Mouse (Mus musculus): ENCODE results near the gene Clta. TPM values are rescaled to one million over a fixed set of nuclear protein-coding genes. Genes with fewer than 3 reads are reported as not detected.
"Not testable (repeated sequence)": the region's sequence is repeated elsewhere in the genome, so short reads cannot be mapped to it uniquely, and the experiment has no call there.

Gene Clta
- total RNA-seq, 2 experiments from 2014 or later, result 51.4 to 61.9 TPM

GRCm38 (mm10) chr4:44024241-44024640 is 20.0 kb downstream of the Clta start:
- DNase-seq, result no peak

- no peak for DNase-seq
Observed at GRCm38 (mm10) chr4:44025570-44025969, 21.3 kb downstream of the Clta start.

- no peak for DNase-seq
Observed at GRCm38 (mm10) chr4:44028303-44029135, 24.3 kb downstream of the Clta start.

GRCm38 (mm10) chr4:44029661-44030066 is 25.4 kb downstream of the Clta start:
- peak; percentile 63 for DNase-seq

- peak; percentile 18 for DNase-seq
Observed at GRCm38 (mm10) chr4:44031521-44031920, 27.3 kb downstream of the Clta start.

- DNase-seq, result no peak
Observed at GRCm38 (mm10) chr4:44036455-44036854, 32.2 kb downstream of the Clta start.

GRCm38 (mm10) chr4:44040802-44041201 is 36.5 kb downstream of the Clta start:
- DNase-seq, result no peak

GRCm38 (mm10) chr4:44042429-44042828 is 38.2 kb downstream of the Clta start:
- no peak for DNase-seq

- not testable (repeated sequence) for DNase-seq
Observed at GRCm38 (mm10) chr4:44043182-44043581, 38.9 kb downstream of the Clta start.

- no peak for DNase-seq
Observed at GRCm38 (mm10) chr4:44044685-44045356, 40.6 kb downstream of the Clta start.

GRCm38 (mm10) chr4:44046066-44046465 is 41.8 kb downstream of the Clta start:
- DNase-seq, result no peak

GRCm38 (mm10) chr4:44049812-44050211 is 45.6 kb downstream of the Clta start:
- DNase-seq, result no peak

GRCm38 (mm10) chr4:44059674-44060073 is 55.4 kb downstream of the Clta start:
- DNase-seq, result no peak

GRCm38 (mm10) chr4:44062062-44062461 is 57.8 kb downstream of the Clta start:
- DNase-seq, result no peak

- no peak for DNase-seq
Observed at GRCm38 (mm10) chr4:44062816-44063215, 58.6 kb downstream of the Clta start.

GRCm38 (mm10) chr4:44065355-44066025 is 61.2 kb downstream of the Clta start:
- DNase-seq, result peak; percentile 76

- no peak for DNase-seq
Observed at GRCm38 (mm10) chr4:44066891-44067290, 62.6 kb downstream of the Clta start.

GRCm38 (mm10) chr4:44068736-44069135 is 64.5 kb downstream of the Clta start:
- DNase-seq, result no peak

GRCm38 (mm10) chr4:44069411-44069810 is 65.2 kb downstream of the Clta start:
- no peak for DNase-seq

- no peak for DNase-seq
Observed at GRCm38 (mm10) chr4:44070641-44071040, 66.4 kb downstream of the Clta start.

- no peak for DNase-seq
Observed at GRCm38 (mm10) chr4:44071741-44072145, 67.5 kb downstream of the Clta start.

- peak; percentile 92 for DNase-seq
Observed at GRCm38 (mm10) chr4:44072146-44072872, 68.1 kb downstream of the Clta start.

Data from gastrocnemius, postnatal 25 days (tissue).